Comparison of ENCODE assay signal across 10 mouse cellular contexts in the genomic region with DNA sequence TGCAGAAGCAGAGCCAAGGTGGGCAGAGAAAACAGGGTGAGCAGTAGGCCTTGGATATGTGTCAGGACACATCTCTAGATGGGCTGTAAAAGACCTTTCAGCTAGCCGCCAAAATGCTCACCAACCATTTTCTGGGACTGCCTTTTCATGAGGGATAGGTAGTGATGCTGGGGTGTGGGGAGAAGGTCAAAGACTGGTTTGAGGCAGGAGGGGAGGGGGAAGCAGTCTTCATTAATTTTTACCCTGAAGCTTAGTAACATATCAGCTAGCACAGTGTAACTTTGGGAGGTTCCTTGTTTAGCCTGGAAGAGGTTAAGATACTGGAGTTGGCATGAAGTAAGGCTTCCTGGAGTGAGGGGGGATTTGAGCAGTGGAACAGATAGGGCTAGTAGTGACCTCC. TPM values are rescaled to one million over a fixed set of nuclear protein-coding genes. Genes with fewer than 3 reads are reported as not detected.
DNase-seq lines count a peak whose midpoint lies in the region; ATAC-seq lines count a peak whose summit lies in the region.
"Had no signal": no experiment of that assay in that cellular context is flagged by ENCODE, and none has a peak within 500 bp of the region (broad histone marks: within the 10 kb centered on the region; RNA-seq: fewer than 3 reads in every experiment).

No protein-coding gene starts in this region.

- no peaks in the 10 kb centered on the region for H3K27me3 ChIP-seq in hindbrain, embryonic 10.5 days (ENCODE audit: insufficient read depth, poor library complexity, severe bottlenecking)
- no peaks in the 10 kb centered on the region for H3K27me3 ChIP-seq in hindbrain, embryonic 11.5 days (ENCODE audit: control insufficient read depth, insufficient read depth, low read length)
- no peaks in the 10 kb centered on the region for H3K27me3 ChIP-seq in hindbrain, embryonic 13.5 days
- no peaks in the 10 kb centered on the region for H3K27me3 ChIP-seq in limb, embryonic 11.5 days (ENCODE audit: control insufficient read depth, insufficient read depth, low read length)
- H3K27me3 ChIP-seq in neural tube, embryonic 14.5 days (ENCODE audit: control insufficient read depth, insufficient read depth, low read length) = no peaks in the 10 kb centered on the region

- ATAC-seq in hindbrain, embryonic 11.5 days (ENCODE audit: low FRiP score) = no peak
- no peak for ATAC-seq in hindbrain, embryonic 13.5 days (ENCODE audit: low FRiP score)
- no peak for ATAC-seq in limb, embryonic 11.5 days (ENCODE audit: insufficient number of reproducible peaks, low FRiP score, low TSS enrichment, low read depth)
- no peak for ATAC-seq in neural tube, embryonic 14.5 days (ENCODE audit: low read depth)

- no peaks in the 10 kb centered on the region for H3K9me3 ChIP-seq in hindbrain, embryonic 10.5 days
- H3K9me3 ChIP-seq in hindbrain, embryonic 11.5 days (ENCODE audit: control insufficient read depth, low read length) = no peaks in the 10 kb centered on the region
- no peaks in the 10 kb centered on the region for H3K9me3 ChIP-seq in hindbrain, embryonic 13.5 days
- no peaks in the 10 kb centered on the region for H3K9me3 ChIP-seq in limb, embryonic 11.5 days (ENCODE audit: control insufficient read depth, low read length)
- no peaks in the 10 kb centered on the region for H3K9me3 ChIP-seq in neural tube, embryonic 14.5 days (ENCODE audit: control insufficient read depth, low read length)

- 64% methylated on average over 1 of the region's 1 CpGs for WGBS in hindbrain, embryonic 10.5 days
- WGBS in hindbrain, embryonic 11.5 days = 86% methylated on average over 1 of the region's 1 CpGs
- 77% methylated on average over 1 of the region's 1 CpGs for WGBS in hindbrain, embryonic 13.5 days
- WGBS in limb, embryonic 11.5 days = 74% methylated on average over 1 of the region's 1 CpGs
- 65% methylated on average over 1 of the region's 1 CpGs for WGBS in neural tube, embryonic 14.5 days

- peaks cover 18% of the 10 kb centered on the region for H3K4me1 ChIP-seq in hindbrain, embryonic 10.5 days (replicated peaks)
- no peaks in the 10 kb centered on the region for H3K4me1 ChIP-seq in hindbrain, embryonic 11.5 days (replicated peaks; ENCODE audit: control insufficient read depth, insufficient read depth, low read length)
- peaks cover 14% of the 10 kb centered on the region for H3K4me1 ChIP-seq in hindbrain, embryonic 13.5 days (replicated peaks)
- peaks cover 2% of the 10 kb centered on the region; the same call in 1 of the 2 replicates for H3K4me1 ChIP-seq in limb, embryonic 11.5 days (ENCODE audit: control insufficient read depth, insufficient read depth, low read length)
- H3K4me1 ChIP-seq in neural tube, embryonic 14.5 days (ENCODE audit: control insufficient read depth, insufficient read depth, low read length) = 0 out of 2 replicates have a peak, but pooled peaks cover 2% of the 10 kb centered on the region

- H3K36me3 ChIP-seq in hindbrain, embryonic 10.5 days = no peaks in the 10 kb centered on the region
- H3K36me3 ChIP-seq in hindbrain, embryonic 11.5 days (ENCODE audit: control insufficient read depth, insufficient read depth, low read length) = no peaks in the 10 kb centered on the region
- no peaks in the 10 kb centered on the region for H3K36me3 ChIP-seq in hindbrain, embryonic 13.5 days
- H3K36me3 ChIP-seq in limb, embryonic 11.5 days (ENCODE audit: control insufficient read depth, insufficient read depth, low read length) = no peaks in the 10 kb centered on the region
- H3K36me3 ChIP-seq in neural tube, embryonic 14.5 days (ENCODE audit: control insufficient read depth, insufficient read depth, low read length) = no peaks in the 10 kb centered on the region

- no peak for DNase-seq in hindbrain, embryonic 10.5 days (ENCODE audit: low spot score)
- no peak for DNase-seq in hindbrain, embryonic 11.5 days (ENCODE audit: low spot score)
- DNase-seq in limb, embryonic 11.5 days (ENCODE audit: low spot score) = no peak
- no peak for DNase-seq in urinary bladder, postnatal 4 days (ENCODE audit: low spot score in 2 of 2)
- DNase-seq in ovary, adult 18-20 months (ENCODE audit: low spot score) = no peak
- no peak for DNase-seq in embryo, embryonic 10 days (ENCODE audit: low spot score)
- DNase-seq: lung, postnatal 14 days; spleen, adult 18-20 months had no signal

- H3K27ac ChIP-seq in hindbrain, embryonic 10.5 days = no peak overlapping the region
- no peak overlapping the region for H3K27ac ChIP-seq in hindbrain, embryonic 11.5 days (ENCODE audit: low read depth, low read length)
- H3K27ac ChIP-seq in hindbrain, embryonic 13.5 days = 0 out of 2 replicates have a peak overlapping the region, but pooled peaks have one; percentile 86
- H3K27ac ChIP-seq in limb, embryonic 11.5 days (replicated peaks; ENCODE audit: low read depth, low read length) = no peak overlapping the region
- no peak overlapping the region for H3K27ac ChIP-seq in neural tube, embryonic 14.5 days (ENCODE audit: low read depth, low read length)

- H3K4me3 ChIP-seq in hindbrain, embryonic 10.5 days = peak overlapping the region; percentile 6; the same call in 1 of the 2 replicates
- H3K4me3 ChIP-seq in hindbrain, embryonic 11.5 days (ENCODE audit: low read depth, low read length) = no peak overlapping the region
- H3K4me3 ChIP-seq in hindbrain, embryonic 13.5 days = 0 out of 2 replicates have a peak overlapping the region, but pooled peaks have one; percentile 55
- H3K4me3 ChIP-seq in limb, embryonic 11.5 days (ENCODE audit: low read depth, low read length) = no peak overlapping the region
- H3K4me3 ChIP-seq in neural tube, embryonic 14.5 days (ENCODE audit: low read depth, low read length) = no peak overlapping the region

- H3K4me2 ChIP-seq in hindbrain, embryonic 11.5 days (replicated peaks; ENCODE audit: low read depth, low read length) = no peak overlapping the region
- peak overlapping the region; percentile 82 for H3K4me2 ChIP-seq in hindbrain, embryonic 13.5 days
- 0 out of 2 replicates have a peak overlapping the region, but pooled peaks have one; percentile 7 for H3K4me2 ChIP-seq in limb, embryonic 11.5 days (ENCODE audit: low read depth, severe bottlenecking)
- H3K4me2 ChIP-seq in neural tube, embryonic 14.5 days (ENCODE audit: low read depth, low read length) = peak overlapping the region; percentile 95; the same call in 1 of the 2 replicates

- H3K9ac ChIP-seq in hindbrain, embryonic 11.5 days (ENCODE audit: low read depth, low read length) = no peak overlapping the region
- no peak overlapping the region for H3K9ac ChIP-seq in hindbrain, embryonic 13.5 days
- H3K9ac ChIP-seq in limb, embryonic 11.5 days (ENCODE audit: low read length) = no peak overlapping the region
- H3K9ac ChIP-seq in neural tube, embryonic 14.5 days (replicated peaks; ENCODE audit: low read depth, low read length) = no peak overlapping the region

RNA-seq across cellular contexts. Expression of gene Arhgap18, which starts 21.0 kb away (rescaled TPM):
- polyA plus RNA-seq in hindbrain, embryonic 10.5 days (2016; fragmentation: Nextera tagmentation; extraction: Ambion mirVana) = 10.0 and 10.9 TPM in 2 replicates
- polyA plus RNA-seq in hindbrain, embryonic 11.5 days (2014; fragmentation: Nextera tagmentation; extraction: Ambion mirVana) = 12.0 and 12.9 TPM in 2 replicates
- 12.1 and 14.0 TPM in 2 replicates for polyA plus RNA-seq in hindbrain, embryonic 13.5 days (2015; fragmentation: Nextera tagmentation; extraction: Ambion mirVana)
- 19.6 and 20.8 TPM in 2 replicates for polyA plus RNA-seq in limb, embryonic 11.5 days (2014; fragmentation: Nextera tagmentation; extraction: Ambion mirVana)
- polyA plus RNA-seq in neural tube, embryonic 14.5 days (2014; fragmentation: Nextera tagmentation; extraction: Ambion mirVana) = 10.0 and 11.6 TPM in 2 replicates

Comparison
In these comparisons a context has a peak if more than half of its experiments do, and no peak if none do; other contexts are left out.
1. H3K4me3 ChIP-seq: peak in hindbrain, embryonic 10.5 days (single experiment) and hindbrain, embryonic 13.5 days (single experiment); none in hindbrain, embryonic 11.5 days (single experiment), limb, embryonic 11.5 days (single experiment) and neural tube, embryonic 14.5 days (single experiment).